Mouse (Mus musculus) embryo, embryonic 10.5 days (tissue): ENCODE measurements at regions not wholly inside any gene's neighbourhood (a gene's known extent, or its start where the extent isn't known, plus 50 kb on each side); places are given as distances from the start of the nearest gene placed in this dataset.

Source experiments
- DNase-seq: peaks from one replicate; pipeline ENCODE4 v3.0.0-alpha.2; 2015; ENCODE audit warnings: low spot score

DNA sequence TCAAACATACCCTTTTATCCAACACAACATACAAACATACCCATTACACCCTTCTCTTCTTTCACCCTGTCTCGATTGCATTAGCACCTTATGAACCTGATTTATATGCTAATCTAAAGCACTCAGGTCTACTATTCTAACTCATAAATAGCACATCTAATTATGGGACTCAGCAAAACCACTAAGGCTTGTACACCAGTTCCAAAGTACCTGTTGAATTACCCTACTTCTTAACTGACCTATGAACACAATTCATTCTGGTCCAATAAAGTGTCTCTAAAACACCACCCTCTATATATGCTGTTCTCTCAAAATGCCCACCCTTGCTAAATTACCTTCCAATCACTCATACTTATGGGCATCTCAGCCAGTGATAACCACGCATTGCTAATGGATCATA, 452.7 kb upstream of the Atp2b1 start:
- DNase-seq: no peak

DNA sequence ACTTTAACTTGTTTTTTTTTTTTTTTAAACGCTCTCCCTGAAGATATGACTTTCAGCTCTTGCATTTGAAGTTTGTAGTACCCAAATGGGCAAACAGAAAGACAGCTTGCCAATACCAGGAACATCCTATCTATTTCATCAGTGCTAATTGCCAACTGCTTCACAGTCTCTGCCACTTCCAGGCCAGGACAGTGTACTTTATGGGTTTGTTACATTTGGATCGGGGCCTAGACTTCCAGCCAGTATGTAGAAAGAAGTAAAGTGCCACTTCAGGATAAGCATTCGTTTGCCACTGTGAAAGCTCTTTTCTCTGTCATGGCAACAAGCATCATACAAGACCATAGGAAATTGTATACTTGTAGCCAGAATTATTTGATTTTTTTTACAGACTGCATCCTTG, 439.6 kb upstream of the Atp2b1 start:
- no peak for DNase-seq

DNA sequence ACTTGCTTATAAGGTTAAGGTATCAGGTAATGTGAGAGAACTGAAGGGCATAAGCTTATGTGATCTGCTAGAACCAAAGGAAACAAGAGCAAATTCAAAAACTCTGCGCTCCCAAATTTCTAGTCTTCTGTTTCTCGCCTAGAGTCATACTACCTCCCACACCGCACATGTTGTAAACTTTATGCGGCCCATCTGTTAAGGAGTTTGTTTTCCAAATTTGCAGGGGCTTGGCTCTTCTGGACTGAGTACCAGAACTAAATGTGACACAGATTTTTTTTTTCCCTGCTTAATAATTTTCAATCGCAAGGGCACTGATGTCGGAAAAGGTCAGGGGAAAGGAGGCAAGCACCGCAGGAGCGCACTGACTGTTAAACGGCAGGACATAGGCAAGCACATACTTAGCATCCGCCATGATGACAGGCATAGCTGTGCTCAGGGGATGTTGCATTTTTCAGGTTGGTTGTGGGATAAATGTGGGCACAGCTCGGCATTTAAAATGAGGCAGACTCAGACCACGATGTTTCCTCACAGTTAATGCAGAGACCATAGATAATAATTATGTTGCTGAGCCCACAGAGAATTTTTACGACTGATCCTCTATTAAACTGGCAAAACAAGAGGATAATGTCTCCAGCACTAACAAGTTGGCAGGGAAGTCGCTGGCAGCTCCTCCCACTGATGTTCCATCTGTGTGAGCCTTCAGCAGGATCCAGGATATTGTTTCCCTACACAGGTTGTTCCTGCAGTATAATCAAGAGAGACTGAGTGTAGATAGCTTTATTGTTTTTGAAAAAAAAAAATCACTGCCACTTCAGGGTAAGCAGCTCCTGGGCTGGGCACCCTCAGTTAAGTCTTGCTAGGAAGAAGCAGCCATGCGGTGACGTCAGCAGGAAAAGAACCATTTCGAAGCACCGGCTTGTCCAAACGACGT, 428.2 kb upstream of the Atp2b1 start:
- no peak for DNase-seq

DNA sequence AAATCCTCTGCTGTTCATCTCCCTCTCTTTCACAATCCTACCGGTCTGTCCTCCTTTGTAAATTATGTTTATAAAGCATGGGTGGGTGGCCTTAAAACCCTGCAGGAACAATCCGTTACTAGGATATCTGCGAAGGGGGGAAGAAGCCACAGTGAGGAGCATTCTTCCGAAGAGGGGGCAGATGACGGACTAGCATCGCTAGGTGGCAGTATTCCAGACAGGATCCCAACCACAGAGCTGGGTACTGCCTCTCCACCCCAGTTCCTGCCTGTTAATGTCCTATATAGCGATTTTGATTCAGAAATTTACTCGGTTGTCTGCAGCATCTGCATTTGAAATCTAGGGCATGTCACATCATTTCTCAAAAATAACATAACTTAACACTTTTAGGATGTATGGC, 419.9 kb upstream of the Atp2b1 start:
- DNase-seq: peak; percentile 85

DNA sequence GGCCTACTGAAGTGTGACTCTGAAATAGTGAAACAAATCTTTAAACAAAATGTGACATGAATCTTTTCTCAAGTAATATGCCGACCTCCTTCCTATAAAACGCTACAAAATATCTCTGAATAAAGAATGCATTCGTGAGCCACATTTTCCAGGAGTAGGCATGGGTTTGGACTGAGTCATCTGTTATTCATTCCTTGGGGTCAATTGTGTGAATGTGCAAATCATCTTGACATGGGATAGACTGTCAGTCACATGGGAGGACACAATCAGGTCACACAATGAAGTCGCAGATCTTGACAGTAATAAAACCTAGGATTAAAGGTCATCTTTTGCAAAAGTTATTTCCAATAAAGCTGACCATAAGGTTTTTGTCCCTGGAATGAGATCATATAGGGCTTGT, 418.0 kb upstream of the Atp2b1 start:
- no peak for DNase-seq

DNA sequence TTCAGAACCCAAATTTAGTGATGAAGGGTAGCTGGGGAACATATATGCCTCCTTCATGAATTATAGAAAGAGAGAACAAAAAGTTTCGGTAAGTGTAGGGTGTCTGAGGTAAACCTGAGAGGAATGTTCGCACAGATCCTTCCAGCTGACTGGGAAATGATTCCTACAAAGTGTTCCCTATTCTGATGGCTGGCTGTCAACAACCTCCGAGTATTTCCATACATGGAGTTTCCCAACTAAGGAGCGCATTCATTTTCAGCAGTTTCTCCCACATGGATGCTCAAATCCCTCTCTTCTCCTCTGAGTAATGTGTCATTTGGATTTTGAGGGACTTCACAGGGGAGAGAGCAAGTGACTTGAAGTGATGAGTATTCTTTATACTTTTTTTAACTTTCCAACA, 413.9 kb upstream of the Atp2b1 start:
- DNase-seq: no peak

DNA sequence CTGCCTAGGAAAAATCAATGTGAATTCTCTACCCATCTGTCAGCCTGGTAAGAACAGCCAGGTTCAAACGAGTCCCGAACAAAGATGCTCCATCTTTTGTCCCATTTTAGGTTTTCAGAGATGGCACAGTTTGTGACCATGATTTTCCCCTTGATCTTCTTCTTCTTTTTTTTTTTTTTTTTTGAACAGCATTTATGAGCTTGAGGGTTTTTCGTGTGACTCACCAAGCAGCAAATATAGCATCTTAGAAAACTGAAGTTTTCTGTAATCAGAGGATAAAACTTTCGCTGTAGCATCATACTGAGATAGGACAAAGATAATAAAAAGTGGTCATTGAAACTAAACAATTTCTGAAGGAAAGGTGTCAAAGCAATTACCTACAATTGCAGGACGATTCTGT, 412.6 kb upstream of the Atp2b1 start:
- no peak for DNase-seq

DNA sequence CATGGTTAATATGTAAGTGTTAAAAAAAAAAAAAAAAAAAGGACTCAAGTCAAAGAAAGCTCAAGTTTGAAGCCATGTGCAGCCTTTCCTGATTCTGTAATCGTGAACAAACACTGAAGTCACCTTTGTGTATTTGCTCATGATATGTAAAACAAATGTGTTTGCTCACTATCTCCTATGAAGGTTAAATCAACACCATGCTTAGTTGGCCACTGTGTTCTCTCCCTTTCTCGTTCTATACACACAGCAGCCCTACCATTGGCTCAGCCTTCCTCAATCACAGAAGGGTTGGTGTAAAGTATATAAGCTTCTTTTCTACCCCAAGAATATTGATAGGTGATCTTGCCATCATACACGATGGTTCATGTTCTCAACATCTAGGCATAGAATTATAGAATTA, 409.7 kb upstream of the Atp2b1 start:
- DNase-seq: no peak

DNA sequence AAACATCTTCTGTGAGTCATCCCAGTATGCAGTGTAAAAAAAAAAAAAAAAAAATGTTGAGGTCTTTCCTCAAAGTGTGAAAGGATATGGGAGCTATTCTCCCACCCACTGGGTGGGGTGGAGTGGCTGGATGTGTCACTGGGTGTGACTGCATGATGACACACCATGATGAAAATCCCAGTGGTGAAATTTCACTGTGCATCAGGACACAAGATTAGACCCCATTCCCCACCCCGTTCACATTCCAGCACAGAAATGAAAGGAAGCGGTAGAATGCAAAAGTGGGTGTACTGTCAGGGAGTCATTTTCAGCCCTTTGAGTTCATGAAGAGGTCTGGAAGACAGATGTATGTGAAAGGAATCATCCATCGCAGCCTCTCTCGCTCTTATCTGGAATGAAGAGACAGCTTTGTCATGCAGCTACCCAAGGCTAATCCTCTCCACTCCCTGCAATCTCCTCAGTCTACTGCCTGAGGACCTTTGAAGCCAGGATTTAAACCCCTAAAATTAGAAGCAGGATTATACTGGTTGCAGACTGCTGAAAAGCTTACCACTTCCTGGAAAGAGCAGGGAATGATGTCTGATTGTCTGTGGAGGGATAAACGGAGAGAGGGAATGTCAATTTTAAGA, 405.6 kb upstream of the Atp2b1 start:
- DNase-seq: peak; percentile 20

DNA sequence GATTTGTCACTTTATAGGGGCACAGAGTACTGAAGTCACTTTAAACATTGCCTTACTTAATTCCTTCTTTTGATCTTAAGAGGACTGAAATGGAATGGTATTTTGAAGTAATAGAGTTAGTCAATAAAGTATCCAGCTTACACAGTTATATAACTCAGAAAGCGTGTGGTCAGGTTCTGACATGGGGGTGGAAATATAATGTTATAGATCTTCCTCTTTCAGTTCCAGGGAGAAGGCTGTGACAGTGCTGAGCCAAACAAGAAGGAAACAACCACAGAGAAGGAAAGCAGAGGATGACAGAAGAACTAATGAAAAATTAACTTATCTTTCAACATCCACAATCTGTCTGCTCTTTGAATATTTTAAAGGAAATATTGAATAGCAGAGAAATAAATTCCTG, 399.4 kb upstream of the Atp2b1 start:
- no peak for DNase-seq

DNA sequence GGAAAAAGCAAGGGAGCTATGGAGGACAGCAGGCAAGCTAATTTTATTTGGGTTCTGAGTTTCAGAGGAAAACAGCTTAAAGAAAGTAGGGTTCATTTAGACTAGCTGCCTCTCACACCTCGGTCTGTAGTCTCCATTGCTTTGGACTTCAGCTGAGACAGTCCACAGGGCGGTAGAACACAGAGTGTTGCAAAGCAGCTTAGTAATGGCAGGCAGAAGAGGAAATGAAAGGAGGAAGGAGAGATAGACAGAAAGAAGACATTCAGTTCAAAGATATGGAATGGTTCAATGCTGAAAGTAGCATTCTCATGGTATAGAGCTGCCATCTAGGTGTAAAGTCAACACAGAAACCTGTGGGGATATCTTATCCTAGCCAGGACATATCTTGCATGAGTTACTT, 396.6 kb upstream of the Atp2b1 start:
- DNase-seq: no peak

DNA sequence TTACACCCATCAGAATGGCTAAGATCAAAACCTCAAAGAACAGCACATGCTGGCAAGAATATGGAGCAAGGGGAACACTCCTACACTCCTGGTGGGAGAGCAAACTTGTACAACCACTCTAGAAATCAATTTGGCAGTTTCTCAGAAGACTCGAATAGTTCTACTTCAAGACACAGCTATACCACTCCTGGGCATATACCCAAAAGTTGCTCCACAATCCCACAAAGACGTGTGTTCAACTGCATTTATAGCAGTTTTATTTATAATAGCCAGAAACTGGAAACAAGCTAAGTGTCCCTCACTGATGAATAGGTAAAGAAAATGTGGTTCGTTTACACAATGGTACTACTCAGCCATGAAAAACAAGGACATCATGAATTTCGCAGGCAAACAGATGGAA, 384.6 kb upstream of the Atp2b1 start:
- no peak for DNase-seq

DNA sequence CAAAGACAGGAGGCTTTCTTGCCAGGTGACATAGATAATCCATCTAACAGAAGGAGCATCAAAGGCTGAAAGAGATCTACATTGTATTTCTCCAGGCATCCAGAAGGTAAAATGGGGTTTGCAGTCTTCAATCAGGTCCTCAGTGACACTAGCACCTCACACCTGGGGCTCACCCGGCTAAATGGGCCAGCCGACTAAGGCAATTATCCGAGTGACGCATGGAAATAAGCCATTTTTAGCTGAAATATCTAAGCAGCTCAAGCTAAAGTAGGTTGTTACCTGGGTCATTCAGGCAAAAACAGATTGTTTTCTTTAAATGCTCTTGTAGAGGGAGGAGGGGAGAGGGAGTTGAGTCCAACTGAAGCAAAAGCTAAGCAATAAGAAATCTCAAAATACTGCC, 382.8 kb upstream of the Atp2b1 start:
- DNase-seq: no peak

DNA sequence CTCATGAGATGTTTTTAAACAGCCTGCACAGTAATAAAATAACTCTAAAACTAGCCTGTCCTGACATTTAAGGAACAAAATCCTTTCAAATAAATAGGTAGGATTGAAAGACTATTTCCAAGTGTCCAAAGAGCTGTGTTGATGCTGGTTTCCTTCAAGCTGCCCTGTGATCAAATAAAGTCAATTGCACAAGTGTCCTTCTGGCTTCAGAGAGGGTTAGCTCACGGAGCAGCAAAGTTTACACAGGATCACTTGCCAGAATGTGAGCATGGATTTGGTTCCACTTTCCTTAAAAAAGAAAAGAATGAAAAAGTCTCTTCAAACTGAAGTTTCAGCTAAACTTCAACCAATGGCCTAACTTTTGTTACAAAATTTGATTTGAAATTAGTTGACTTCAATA, 375.5 kb upstream of the Atp2b1 start:
- no peak for DNase-seq

DNA sequence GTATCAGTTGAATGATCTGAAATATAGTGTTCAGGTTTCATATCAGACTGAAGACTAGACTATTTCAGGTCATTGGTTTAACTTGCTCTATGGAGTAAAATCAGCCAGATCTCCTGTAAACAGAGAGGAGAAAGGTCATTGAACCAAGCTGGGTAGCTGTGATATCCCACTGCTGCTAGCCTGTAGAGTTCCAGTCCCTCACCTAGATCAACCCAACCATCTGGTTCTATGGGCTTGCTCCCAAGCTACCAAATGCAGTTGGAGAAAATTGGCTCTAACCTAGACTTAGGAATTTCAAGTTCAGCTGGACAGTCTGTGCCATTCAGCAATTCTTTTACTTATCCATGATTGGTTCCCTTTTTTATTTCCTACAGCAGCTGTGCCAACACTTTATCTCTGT, 373.1 kb upstream of the Atp2b1 start:
- no peak for DNase-seq

DNA sequence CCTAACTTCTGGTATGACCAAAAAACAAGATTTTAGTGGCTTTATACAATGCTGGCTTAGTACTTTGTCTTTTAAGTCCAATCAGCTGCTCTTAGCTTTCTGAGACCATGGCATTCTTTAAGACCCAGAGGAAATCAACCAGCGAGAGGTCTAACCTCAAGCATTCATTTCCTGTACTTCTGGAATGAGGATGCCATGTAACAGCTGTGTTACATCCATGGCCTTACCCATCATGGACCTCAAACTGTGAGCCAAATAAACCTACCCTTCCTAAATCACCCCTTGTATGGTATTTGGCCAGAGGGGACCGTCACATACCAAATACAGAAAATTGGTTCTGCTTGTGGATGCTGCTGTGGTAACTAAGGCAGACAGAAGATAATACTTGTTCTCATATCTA, 372.1 kb upstream of the Atp2b1 start:
- DNase-seq: no peak

DNA sequence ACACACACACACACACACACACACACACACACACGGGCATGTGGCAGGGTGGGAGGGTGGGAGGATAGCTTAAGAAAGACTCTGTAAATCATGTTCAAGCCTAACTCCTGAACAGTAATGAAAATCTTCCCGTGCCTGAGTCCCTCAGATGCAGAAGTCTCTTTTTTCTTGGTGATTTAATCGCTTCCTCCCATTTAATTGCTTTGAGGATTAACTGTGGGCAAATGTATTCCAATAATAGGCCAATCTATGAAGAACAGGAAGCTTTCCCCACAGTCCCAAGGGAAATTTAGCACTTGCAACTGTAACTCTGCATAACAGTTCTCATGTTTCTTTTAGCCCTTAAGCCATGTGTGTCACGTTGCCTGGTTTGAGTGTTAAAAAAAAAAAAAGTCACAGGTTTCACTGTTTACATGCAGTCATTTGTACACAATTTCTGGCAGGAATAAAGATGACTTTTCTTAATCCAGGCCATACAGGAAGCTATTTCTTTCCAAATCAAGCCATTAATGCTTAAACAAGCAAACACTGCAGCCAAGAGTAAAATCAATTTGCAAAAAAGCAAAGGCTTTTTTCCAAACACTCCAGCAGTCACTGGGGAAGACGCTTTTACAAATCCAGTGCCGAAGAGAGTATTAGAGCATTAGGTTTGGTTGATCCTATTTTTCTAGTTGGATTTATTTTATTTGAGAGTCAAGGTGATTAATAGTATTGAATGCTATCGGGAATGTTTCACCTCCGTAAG, 370.8 kb upstream of the Atp2b1 start:
- DNase-seq: peak; percentile 57

DNA sequence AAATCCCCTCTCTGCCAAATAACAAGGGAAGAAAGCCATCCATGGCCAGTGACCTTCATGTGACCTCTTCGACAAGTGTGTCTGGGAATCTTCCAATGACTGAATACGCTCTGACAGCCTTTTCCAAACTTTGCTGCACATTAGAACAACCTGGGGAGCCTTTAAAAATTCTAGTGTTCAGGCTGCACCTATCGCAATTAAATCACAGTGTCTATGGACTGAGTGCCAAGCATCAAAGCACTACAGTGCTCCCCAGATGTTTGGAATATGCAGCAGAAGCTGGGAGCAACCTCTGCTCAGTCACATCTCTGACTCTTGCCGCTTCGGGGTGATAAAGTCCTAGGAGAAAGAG, 370.2 kb upstream of the Atp2b1 start:
- DNase-seq: peak; percentile 64

DNA sequence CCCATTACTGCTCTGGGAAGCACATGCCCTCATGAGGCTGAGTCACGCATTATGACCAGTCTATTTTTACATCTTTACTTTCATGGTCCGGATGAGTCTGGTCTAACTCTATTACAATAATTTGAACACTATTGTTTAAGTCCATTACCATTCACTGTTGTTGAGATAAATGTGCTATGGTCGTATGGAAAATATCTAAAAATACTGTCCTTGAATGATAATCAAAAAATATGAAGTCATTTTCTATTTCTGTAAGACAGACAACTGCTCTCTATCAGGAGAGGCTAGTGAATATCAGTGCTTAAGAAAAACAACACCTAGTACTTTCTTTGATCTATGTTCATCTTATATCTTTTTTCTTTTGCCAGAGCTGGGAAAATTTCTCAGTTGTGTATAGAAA, 359.6 kb upstream of the Atp2b1 start:
- no peak for DNase-seq

DNA sequence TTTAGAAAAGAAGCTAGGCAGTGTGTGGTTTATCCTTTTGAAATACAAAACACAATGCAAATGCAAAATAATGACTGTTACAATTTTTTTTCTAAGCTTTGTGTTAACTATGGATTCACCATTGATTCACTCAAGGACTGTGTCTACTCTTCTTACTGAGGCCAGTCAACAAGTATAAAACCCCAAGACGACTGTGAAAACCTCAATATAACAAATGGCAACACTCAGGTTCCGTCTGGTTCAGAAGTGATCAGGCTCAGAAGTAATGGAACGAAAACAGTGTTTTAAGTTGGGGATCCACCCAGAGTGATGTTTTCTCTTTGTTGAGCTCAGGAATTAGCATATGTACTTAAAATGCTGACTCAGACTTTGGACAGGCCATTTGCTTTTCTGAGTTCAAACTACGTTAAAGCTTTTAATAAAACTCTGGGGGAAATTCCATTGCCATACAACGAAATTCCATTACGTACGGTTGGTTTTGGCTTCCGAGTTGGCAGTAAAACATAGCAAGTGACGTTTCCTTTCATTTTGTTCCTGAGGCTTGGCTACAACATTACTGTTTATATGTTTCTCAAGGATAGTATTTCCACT, 356.6 kb upstream of the Atp2b1 start:
- no peak for DNase-seq

DNA sequence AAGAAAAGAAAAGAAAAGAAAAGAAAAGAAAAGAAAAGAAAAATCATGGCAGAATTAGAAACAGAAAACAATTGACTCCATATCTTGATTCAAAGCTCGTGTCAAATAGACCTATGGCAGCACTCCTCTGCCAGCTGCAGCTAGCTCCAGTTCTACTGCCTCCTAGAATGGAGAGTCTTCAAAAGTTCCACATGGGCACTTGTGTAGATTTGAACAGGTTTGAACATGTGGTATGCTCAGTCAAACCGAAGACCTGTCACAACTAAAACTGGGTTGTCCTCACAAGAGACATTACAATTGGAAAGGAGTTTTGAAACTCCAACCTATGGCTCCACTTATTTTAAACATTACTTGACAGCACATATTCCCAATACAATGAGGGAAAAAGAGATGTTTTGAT, 355.6 kb upstream of the Atp2b1 start:
- DNase-seq: no peak

DNA sequence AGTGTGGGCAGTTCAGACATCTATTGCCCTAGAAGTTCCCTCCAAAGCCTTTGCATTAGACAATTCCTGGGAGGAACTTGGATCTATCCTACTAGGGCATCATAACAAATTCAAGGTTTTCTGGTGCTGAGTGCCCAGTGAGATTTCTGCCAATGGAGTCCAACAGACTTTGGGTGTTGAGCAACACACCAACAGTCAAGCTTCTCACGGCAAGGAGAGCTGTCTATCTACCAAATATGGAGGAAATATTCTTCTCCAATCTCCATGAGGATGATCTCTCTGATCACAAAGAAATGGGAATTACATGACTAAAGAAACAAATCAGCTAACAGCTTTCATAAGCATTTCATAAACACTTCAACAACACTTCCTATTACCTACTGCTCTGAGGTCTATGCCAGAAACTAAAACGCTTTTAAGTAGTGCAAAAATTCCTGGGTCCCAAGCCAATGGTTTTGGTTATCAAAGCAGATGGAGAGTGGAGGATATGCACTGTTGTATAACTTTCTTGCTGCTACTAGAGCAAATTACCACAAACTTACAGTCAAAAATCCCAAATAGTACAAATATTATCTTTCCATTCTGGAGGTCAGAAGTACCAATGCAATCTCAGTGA, 351.8 kb upstream of the Atp2b1 start:
- DNase-seq: no peak
